Mouse (Mus musculus) kidney, postnatal 10 days (tissue): ENCODE results near the gene Aspm.
A peak's percentile ranks its signal among the peaks of the same experiment; 100 is the strongest.
"Not testable (repeated sequence)": the region's sequence is repeated elsewhere in the genome, so short reads cannot be mapped to it uniquely, and the experiment has no call there.

ENCODE experiments used
- DNase-seq: peaks from one replicate; pipeline ENCODE4 v3.0.0; 2021; ENCODE audit warnings: mixed read lengths

Aspm gene

DNA sequence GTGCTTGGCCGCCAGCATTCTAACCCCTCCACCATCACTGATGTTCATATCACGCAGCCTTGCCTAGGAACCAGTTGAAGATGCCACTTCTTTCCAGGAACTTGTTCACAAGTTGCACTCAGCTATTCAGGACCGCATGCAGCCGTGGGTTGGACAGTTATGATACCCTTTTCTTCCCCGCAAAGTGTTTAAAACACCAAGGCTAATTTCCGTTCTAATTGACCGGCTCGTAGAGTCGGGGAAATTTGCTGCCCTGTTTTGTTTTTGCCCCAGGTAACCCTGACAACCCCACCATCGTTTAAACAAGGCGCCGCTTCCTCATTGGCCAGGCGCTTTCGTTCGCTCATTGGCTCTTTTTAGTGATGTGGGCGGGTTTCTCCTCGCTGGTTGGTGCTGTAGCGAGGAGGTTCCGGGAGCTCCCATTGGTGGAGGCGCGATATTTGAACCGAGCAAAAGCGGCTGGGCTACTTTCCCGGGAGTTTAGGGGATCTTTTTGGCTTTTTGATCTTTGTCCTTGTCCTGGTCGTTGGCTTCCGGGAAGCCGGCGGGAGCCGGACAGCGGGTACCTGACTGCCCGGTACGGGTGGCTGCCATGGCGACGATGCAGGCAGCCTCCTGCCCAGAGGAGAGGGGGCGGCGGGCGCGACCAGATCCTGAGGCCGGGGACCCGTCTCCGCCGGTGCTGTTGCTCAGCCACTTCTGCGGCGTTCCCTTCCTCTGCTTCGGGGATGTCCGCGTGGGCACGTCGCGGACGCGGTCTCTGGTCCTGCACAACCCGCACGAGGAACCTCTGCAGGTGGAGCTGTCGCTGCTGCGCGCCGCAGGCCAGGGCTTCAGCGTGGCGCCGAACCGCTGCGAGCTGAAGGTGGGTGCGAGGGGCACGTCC, at the start of gene Aspm:
Gene Aspm (plus strand): TSS at position 433 of the 886 bp plus-strand sequence.
- peak; percentile 93 for DNase-seq

DNA sequence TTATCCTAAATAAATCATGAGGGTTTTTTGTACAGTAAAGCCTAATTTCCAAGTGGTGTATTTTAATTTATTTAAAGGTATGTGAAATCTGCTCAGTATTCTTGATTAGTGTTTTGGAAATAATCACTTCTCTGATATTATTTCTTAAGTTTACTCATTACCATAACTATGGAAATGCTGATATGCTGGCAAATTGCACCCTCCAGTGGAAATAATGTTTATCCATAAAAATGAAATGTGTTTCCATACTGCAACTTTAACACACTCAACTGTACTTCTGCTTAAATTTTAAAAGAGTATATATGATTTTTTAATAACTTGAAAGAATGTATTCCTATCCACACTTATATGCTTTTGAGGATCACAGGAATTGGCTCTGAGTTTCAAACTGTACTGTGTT, 48.8 kb upstream of the Aspm start:
- no peak for DNase-seq

DNA sequence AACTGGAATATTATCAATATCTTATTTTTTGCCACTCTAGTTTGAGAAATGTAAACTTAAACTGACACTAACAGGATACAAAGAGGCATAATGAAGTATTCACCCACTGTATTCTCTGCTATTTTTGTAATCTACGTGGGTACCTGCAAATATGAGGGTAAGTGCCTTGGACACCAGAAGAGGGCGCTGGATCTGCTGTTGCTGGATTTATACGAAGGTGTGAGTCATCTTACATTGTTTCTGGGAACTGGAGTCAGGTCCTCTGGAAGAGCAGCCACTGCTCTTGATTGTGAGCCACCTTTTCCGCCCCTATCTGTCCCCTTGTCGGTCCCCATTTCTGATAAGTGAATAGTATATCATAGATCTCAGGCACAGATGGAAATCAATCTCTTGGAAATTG, 46.9 kb upstream of the Aspm start:
- no peak for DNase-seq

DNA sequence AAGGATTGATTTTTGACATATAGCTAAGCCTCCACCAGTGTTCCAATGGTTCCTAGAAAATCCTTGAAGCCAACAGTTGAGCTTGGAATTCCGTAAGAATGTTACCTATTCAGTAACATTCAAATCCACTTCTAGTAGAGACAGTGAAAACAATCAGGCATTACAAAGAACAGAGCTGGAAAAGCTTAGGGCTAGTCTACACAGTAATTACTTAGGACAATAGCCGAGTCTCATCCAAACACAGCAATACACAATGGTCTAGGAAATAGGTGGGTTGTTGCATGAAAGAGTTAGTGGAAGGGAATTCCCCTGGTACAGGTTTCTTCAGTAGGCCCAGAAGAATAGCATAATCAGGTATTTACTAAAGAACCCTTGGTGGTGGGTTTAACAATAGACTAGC, 42.2 kb upstream of the Aspm start:
- not testable (repeated sequence) for DNase-seq

DNA sequence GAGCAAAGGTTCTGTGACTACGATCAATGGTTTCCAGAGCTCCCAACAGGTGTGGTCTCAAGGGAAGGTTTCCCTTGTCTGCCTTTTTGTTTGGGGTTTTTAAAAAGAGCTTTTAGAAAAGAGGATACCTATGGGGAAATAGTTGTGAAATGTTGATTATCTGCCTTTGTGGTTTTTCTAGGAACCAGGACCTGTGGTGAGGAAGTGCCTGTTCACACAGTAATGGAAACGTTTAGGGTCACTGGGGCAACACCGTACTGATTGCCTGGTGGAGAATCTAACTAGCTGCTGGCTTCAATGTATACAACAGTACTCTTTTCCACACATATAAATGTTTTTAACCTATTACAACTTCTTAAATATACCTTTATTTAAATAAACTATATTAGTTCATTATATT, 41.1 kb upstream of the Aspm start:
- no peak for DNase-seq

DNA sequence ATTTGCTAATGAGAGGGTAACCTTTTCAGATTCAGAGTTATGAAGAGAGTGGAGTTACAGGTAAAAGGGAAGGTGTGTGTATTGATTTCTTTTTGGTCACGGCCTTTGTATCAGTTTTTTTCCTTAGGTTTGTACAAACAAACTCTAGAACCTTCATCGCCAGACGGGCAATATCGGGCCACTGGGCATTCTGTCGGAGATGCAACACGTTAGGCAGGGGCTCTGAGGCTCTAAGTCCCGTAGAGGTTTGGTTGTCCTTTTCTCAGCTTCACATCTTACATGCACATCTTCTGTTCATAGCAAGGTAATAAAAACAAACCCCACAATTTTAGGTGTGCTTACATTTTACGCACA, 33.1 kb upstream of the Aspm start:
- DNase-seq, result peak; percentile 13

DNA sequence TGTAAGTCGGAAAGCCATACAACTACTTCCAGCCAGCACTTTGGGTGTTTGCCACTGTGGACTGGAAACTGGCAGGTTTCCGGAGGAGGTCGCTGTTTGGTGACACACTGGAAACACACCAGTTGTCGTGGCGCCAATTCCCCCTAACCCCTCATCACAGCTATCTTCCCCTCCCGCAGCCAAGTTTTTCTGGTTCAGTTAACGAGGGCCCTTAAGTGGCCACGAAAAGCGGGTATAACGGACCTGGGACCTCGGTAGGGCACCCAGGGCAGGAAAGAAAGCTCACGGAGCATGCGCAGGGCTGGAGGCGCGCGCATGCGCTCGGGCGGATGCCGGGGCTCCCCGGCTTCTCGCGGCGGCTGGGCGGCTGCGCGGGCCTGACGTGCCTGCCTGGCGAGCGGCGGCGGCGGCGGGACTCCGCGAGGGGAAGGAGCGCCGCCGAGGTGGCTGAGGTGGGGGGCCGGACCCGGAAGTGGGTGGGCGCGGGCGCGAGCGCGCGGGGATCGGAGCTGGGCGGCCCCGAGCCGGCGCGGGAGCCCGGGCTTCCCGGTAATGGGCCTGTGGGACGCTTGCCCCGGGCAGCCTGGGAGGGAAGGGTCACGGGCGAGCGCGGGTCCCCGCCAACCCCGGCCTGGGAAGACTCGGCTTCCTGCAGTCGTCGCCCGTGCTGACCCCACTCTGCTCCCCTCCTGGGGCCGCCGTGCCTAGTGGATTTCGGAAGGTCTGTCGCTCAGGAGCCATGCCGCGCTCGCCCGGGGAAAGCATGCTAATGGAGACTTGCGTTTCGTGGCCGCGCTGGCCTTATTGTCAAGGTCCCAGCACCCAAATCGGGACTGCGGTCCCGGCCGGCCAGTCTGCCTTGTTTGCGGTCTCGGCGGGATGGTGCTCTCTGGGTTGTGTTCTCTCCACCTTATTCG, 32.4 kb upstream of the Aspm start, which contains the start of gene Zbtb41:
Gene Zbtb41 (plus strand): TSS at position 414 of the 917 bp plus-strand sequence.
- peak; percentile 92 for DNase-seq

DNA sequence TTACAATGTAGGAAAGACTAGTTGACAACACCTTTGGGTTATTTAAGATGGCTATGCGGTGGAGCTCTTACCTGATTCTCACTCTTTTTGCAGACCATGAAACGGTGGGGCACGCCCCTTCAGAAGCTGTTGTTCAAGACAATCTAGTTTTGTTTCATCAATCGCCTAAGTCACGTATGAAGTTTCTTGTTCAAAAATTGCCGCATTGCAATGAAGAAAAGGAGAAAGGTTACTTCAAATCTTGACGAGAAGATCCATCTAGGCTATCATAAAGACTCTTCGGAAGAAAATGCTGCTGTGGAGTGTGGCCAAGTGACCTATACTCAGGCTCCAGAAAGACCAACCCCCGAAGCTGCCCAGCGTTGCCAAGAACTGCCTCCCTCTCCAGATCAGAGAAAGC, 31.6 kb upstream of the Aspm start:
- DNase-seq, result peak; percentile 52

DNA sequence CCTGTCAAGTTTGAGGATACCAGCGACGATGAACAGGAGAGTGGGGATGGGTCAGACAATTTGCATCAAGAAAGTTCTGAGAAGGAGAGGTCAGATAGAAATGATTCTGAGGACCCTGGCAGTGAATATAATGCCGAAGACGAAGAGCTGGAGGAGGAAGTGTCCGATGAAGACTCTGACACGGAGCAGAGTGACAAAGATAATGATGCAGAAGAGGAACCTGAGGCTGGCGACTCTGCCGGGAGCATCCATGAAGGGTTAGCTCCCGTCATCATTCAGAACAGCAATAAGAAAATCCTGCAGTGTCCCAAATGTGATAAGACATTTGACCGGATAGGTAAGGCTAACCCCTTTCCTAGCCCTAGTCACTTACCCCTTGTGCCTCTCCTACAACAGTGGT, 30.6 kb upstream of the Aspm start:
- no peak for DNase-seq

DNA sequence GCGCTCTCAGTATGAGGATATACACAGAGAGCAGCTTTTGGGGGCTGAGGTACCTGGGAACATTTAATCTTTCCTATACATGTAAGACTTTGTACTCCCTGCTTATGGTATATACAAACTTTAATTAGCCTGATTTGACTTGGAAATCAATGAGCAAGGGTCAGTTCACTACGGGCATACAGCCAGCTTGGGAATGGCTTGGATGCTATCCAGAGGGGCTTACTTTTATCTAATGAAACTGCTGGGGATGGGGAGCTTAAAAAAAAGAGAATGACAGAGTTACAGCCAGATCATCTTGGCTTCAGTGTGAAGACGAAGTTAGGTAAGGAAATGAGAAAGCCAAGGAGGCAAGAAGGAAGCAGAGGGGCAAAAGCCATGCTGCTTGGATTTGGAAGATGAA, 29.6 kb upstream of the Aspm start:
- peak; percentile 37 for DNase-seq

DNA sequence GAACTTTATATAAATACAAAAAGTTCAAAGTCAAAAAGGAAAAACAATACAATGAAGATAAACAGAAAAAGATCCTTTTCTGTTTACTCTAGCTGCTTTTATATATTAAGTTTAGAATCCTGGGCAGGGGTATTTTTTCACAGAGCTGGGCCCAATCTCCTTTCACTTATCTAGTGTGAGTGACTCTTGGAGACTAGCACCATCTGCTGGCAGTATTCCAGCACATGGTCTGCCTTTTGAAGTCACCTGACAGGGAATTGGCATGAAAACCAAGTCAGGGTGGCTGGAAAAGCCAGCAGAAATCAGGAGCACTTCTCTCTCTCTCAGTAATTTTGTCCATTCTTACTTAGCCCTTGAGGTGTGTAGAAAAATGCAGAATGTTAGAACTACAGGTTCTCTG, 16.2 kb upstream of the Aspm start:
- peak; percentile 64 for DNase-seq

DNA sequence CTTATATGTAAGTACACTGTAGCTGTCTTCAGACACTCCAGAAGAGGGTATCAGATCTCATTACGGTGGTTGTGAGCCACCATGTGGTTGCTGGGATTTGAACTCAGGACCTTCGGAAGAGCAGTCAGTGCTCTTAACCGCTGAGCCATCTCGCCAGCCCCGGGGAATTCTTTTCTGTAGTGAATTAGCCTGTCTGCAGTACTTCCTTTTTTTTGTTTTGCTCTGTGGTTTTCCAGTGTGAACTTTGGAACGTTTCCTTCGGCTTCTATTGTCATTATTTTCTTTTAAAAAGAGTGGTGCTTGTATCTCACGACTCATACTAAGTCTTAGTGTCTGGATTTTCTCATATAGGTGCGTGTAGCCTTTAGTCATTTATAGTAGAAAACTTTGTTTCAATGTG, 11.5 kb upstream of the Aspm start:
- not testable (repeated sequence) for DNase-seq

DNA sequence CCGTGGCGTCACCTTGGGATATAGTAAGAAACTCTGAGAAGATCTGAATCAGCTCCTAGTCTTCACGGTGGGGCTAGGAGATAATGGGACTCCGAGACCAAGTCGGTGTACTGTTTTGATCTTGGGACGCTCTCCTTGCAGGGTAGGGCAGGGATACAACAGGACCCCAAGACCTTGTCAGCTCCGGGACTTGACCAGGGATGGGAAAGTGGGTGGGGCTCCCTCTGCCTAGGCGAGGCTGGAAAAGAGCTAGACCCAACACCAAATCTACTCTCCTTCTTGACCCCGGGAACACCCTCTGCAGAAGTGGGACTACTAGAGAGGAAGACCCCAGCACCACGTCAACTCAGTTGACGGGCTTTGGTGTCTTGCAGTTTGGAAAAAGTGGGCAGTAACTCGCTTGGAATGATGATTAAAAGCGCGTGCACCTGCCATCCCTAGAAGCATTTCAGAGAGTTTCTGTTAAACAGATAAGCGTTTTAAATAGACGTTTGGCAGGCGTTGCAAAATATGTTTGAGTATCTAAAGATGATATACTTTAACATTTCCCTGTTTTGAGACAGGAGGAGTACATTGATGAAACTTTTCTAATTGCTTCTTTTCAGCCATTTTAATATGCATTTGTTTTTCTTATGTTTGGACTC, 776 bp downstream of the Aspm start:
- peak; percentile 27 for DNase-seq

DNA sequence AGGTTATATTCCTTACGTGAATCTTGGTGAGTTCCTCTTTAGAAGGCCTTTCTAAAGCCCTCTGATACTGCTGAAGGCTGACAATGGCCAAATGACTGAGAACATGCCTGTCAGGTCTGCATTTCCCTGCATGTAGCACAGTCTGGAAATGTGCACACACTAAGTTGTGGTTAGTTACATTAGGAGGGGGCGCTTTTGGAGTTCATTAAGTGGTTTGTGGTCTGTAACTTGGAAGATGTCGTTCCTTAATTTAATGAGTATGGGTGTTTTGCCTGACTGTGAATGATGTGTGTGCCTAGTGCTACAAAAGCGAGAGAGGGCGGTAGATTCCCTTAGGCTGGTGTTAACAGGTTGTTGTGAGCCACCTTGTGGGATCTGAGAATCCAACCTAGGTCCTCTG, 6.2 kb downstream of the Aspm start:
- no peak for DNase-seq

DNA sequence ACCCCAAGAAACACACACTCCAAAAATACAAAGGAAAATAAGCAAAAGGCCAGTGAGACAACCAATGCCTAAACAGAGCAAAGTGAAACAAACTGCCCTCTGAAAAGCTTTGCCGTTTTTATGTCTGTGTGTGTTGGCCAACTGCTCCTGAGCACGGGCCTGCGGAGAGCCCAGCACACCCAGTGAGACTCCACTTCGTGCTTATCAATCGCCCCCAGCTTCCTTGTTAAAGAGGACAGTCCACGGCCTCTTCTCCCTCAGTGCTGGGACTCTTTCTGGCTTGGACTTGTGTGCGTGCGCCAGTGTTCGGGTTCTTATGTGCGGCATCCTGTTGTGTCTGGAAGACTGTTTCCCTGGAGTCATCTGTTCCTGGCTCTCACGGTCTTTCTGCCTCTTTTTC, 11.4 kb downstream of the Aspm start:
- no peak for DNase-seq

DNA sequence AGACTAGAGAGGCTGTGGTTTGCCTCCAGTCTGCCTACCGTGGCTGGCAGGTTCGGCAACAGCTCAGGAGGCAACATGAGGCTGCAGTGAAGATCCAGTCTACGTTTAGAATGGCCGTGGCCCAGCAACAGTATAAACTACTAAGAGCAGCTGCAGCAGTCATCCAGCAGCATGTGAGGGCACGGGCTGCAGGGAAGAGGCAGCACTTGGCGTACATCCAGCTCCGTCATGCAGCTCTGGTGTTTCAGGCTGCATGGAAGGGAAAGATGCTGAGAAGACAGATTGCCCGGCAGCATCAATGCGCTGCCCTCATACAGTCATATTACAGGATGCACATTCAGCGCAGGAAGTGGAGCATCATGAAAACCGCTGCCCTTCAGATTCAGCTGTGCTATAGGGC, 24.3 kb downstream of the Aspm start:
- DNase-seq, result no peak

DNA sequence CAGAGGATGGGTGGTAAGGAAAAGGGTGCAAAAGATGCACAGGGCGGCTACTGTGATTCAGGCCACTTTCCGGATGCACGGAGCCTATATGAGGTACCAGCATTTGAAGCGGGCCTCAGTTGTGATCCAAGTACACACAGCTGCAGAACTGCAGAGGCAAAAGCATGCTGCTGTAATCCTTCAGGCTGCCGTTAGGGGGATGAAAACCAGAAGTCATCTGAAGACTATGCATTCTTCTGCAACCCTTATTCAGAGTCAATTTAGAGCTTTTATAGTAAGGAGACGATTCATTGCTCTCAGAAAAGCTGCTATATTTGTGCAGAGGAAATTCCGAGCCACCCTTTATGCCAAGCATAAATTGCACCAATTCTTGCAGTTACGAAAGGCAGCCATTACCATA, 25.7 kb downstream of the Aspm start:
- no peak for DNase-seq

DNA sequence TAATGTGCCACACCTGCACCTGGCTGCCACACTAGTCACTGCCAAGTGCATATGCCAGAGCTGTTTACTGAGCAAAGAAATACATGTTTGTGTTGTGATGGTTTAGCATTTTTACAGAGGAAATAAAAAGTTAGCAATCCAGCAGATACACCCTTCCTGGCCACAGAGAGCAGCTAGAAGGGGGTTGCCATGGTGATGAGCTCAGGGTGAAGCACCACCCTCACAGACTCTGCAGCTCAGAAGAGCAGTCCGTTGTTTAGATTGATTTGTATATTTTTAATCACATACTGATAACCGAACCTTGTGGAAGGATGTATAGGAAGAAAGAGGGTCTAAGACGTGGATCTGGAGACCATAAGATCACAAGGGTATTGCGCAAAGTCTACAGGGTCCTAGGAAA, 26.6 kb downstream of the Aspm start:
- DNase-seq, result no peak

DNA sequence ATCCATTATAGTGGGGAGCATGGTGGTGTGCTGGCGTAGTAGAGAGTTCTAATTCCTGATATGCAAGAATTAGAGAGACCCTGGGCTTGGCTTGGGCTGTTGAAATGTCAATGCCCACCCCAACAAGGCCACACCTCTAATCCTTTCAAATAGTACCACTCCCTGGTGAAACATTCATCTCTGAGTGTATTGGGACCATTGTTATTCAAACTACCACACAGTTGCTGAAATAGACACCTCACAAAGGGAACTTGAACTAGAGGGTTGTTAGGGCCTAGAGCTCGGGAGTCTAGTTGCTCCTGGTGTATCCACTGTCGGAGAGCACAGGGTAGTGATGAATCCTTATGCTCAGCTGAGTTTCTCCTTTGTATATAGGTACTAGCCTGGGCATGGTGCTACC, 40.1 kb downstream of the Aspm start:
- DNase-seq, result no peak

DNA sequence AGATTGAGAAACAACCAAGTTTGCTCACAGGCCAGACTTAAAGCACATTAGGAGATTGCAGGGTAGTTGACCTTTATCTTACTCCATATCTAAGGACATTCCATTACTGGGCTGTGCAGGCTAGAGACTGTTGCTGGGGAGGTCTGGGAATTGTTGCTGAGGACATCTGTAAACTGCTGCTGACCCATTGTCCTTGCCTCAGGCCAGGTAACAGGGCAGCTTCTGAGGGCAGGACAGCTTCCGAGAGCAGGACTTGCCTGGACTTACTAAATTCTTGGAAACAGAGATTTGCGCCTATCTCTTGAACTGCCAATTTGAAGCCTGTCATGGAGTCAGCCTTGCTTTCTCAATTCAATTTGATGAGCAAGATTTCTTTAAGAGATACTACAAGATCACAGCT, 40.8 kb downstream of the Aspm start:
- DNase-seq, result no peak

DNA sequence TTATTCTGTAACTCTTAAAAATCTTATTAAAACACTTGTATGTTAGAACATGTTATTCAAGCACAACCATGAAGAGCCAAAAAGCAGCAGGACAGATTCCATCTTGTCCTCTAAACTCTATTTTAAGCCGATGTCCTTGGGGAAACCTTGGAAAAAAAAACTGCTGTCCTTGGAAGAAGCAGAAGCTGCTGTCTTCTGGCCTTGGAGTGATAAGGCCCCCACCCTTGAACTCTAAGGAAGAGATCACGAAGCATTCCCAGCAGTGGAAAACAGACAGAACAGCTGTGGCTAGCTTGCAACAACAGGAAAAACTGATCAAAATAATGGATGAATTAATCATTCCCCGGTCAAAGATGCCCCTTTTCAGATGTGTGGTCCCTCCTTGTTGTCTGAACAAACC, 41.6 kb downstream of the Aspm start:
- DNase-seq, result no peak

DNA sequence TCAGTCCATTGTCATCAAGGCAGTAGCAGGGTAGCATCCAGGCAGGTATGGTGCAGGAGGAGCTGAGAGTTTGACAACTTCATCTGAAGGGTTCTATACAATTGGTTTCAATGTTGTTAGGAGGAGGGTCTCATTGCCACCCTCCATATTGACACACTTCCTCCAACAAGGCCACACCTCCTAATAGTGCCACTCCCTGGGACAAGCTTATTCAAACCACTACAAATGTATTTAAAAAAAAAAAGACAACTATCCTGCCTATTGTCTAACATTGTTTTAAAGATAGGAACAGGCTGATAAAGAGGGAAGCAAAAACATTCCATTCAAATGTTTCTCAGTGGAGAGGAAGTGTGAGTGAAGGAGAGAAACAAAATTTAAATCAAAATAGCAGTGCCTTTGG, 45.2 kb downstream of the Aspm start:
- DNase-seq, result no peak

DNA sequence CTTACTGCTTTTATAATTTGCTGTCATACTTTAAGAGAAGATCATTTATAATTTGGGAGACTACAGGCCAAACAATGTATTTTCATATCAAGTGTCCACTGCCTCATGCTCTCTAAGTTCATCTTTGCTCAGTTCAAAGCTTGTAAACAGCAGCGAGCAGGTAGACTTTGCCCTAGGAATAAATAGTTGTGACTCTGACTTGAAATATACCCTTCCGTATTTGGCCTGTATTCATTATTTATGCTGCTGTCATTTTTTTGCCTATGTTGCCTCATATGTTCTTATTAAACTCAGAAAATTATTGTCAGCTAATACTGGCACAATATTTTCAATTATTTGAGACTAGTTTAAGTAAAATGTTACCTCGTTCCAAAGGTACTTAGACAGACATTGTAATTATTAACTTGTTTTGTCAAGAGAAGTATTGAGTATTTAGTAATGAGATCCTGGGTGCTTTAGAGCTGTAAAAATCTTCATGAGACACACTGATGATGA, 46.7 kb downstream of the Aspm start, which contains the start of gene F13b:
Gene F13b (plus strand): TSS at position 445 of the 495 bp plus-strand sequence.
- DNase-seq, result no peak
